Mouse (Mus musculus): ENCODE results near the gene Crebzf.

Gene Crebzf

GRCm38 (mm10) chr7:90442518-90443080 is at the start of gene Crebzf:
Gene Crebzf, plus strand, starts transcription at chr7:90442729.
- DNase-seq = peak; percentile 98 to 99

GRCm38 (mm10) chr7:90395073-90395472 is 47.5 kb upstream of the Crebzf start:
- no peak for DNase-seq

- no peak for DNase-seq
Observed at GRCm38 (mm10) chr7:90395928-90396327, 46.6 kb upstream of the Crebzf start.

- DNase-seq = peak; percentile 53 to 83
Observed at GRCm38 (mm10) chr7:90409934-90410333, 32.6 kb upstream of the Crebzf start.

- DNase-seq = peak; percentile 86 to 92
Observed at GRCm38 (mm10) chr7:90426020-90427001, 16.2 kb upstream of the Crebzf start, which contains the start of gene Ccdc89. Gene Ccdc89, plus strand, starts transcription at chr7:90426577.

DNA sequence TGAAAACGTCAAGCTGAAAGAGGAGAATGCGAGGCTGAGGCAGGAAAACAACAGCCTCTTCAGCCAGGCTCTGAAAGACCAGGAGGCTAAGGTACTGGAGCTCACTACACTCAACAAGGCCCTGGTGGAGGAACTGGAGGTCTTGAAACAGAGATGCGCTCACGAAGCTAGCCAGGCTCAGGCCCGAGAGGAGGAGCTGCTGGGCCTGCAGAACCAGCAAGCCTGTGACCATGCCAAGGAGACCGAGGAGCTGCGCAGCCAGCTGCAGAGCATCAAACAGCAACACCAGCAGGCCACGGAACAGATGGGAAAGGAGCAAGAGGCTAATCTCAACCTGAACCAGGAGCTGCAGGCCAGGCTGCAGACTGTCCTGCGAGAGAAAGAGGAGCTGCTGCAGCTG is 15.5 kb upstream of the Crebzf start:
- no peak for DNase-seq

DNA sequence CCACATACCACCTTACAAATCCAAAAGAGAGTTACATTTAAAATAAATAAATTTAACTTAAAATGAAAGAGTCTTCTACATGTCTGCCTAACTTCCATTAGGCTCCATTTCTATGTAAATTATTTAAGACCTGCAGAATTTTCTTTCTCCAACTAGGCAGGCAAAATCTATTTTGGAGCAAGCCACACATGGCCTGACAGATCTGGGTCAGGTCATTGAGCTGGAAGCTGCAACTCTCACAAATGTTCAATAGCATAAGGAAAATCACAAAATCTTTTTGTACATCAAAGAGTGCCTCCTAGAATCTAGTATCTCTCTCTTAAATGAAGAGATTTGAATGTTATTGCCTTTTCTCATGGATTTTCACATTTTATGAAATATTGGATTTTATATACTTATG is 10.3 kb upstream of the Crebzf start:
- no peak for DNase-seq

DNA sequence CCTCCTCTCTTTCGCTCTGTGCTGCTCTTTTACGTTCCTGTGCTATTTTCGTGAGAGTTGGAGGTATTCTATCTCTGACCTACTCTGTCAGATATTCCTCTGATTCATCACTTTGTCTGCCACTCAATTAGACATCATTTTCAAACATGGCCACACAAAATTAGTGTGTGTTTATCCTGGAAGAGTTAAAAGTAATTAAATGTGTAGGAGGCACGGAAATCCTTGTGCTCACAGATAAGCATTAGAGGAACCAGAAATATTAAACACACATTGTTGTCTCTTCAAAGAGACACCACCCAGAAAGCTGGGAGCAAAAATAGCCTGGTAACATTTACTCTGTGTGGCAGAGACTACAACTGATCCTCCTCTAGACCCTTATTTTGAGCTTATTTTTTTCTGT is 2.5 kb upstream of the Crebzf start:
- no peak for DNase-seq

- no peak for DNase-seq
Observed at GRCm38 (mm10) chr7:90442070-90442469, 459 bp upstream of the Crebzf start.

GRCm38 (mm10) chr7:90443101-90444091 is 867 bp downstream of the Crebzf start:
- DNase-seq = peak; percentile 68 to 82

GRCm38 (mm10) chr7:90444206-90444605 is 1.7 kb downstream of the Crebzf start:
- peak in 1 of 2 experiments; percentile 33 for DNase-seq

DNA sequence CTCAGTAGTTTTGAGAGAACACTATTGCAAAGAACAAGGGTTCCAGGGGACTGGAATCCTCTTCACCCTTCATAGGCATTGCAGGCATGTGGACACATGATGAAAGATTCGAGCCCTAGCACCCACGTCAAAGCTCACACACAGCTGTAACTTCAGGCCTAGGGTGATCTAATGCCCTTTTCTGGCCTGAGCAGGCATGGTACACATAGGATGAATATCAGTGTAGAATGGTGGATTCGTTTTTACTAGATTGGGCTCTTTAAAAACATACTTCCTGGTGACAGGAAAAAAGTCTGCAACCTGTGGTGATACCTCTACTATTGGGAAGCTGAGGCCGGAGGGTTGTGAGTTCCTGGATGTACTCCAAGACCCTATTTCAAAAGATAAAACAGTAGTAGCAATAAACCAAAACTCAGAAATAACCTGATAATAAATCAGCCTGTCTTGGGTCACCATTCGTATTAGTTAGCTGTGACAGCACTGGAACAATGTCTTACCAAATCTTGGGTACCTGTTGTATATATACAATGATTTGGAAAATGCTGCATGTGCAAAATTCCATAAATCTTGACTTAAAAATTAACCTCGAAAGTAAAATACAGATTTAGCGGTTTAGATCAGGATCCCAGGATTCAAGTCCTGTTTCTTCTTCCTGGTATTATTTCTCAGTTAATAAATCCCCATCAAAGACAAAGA is 13.8 kb downstream of the Crebzf start:
- no peak for DNase-seq

DNA sequence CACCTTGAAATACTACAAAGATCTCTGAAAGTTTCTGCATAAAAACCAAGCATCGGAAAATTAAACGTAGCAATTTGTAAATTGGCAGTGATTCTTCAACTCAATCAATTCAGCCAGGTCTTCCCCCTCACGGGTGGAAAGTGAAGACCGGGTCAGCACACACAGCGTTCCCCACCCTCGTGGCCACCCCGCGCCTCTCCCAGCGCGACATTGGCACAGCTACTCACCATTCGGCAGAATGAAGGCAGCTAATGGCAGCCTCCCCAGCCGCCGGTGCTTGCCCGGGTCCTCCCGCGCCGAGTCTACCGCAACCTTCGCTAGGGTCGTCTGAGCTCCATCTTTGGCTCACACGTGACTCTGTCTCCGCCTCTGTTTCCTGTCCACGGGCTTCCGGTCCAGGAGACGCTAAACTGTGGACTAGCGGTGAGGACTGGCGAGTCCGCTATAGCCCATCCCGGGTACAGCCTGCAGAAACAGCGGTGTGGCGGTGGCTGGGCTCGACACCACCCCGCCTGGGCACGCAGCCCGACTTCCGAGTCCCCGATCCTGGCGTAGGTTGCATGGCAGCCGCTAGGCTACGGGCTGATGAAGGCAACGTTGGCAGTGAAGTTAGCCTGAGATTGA is 14.4 kb downstream of the Crebzf start, which contains the start of gene Tmem126a:
Tmem126a (minus strand) TSS at position 385 of the 624 bp plus-strand sequence.
- DNase-seq = peak; percentile 92 to 94

GRCm38 (mm10) chr7:90457517-90457916 is 15.0 kb downstream of the Crebzf start:
- peak; percentile 12 to 32 for DNase-seq

DNA sequence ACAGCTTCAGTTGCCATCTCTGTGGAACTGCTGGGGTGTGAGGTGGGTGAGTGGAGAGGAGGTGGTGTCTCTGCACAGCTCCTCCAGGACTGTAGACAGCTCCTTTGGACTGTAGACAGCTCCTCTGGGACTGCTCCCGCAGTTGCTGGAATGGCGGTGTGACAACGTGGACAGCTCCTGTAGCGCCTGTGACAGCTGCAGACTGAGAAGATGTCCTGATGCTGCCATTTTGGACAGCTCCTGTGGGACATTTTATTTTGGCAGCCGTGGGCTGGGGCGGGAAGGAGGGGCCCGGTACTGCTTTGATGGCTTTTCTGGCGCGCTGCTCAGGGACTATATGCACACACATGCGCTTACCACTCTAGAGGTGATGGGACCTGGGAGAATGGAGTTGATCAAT is 17.8 kb downstream of the Crebzf start:
- DNase-seq = peak in 1 of 2 experiments; percentile 14

DNA sequence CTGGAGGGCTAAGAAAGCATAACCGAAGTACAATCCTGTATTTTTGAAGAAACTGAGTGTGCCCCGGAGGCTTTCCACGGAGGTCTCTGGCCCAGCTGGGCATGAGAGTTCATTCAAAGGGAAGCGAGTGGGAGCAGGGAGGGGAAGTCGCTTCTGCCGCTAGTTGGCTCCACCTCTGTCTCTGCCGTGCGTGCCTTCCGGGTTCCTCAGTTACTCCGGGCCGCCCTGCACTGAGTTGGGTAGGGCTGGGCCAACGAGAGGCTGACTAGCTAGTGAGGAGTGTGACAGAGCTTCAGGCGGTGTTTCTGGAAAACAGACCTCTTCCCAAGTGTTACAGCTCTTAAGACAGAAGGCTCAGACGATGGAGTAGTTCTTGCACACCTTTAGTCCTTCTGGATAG is 18.4 kb downstream of the Crebzf start:
- peak; percentile 33 to 68 for DNase-seq

DNA sequence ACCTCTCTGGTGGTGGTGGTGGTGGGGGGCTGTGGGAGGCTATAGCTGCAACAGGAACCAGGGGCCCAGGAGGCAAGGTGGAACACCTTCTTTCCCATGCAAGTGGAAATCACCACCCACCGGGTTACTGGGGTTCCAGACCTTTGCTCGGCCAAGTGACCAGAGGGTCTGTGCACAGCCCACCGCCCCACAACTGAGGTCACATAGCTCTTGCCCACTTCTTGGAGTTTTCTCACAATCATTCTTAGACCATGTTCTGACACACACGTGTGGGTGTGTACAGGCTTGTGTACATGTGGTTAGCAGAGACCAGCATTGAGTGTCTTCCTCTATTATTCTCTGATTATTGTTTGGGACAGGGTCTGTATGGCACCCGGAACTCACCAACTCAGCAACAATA is 18.9 kb downstream of the Crebzf start:
- no peak for DNase-seq

- no peak for DNase-seq
Observed at GRCm38 (mm10) chr7:90473511-90473910, 31.0 kb downstream of the Crebzf start.

DNA sequence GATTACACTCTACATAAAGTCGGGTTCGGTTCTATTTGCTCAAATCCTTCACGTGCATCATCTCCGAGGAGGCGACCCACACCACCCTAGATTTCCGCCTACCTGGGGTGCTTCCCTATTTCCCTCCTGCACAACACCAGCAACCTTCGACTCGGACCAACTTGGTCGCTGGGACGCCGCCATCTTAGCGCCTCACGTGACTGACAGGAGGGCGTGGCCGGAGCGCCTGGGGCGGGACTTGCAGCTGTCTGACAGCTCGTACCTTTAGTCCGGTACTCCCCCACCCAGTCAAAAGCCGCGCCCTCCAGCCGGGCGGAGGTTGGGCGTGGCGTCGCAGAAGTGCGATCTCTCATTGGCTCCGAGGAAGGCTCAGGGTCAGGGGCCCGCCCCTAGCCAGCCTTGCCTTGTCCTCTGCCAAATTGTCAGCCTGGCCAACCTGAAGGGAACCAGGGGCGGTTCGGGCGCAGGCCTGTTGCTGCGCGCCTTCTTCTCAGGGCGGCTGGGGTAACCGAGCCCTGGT is 33.3 kb downstream of the Crebzf start, which contains the start of gene Tmem126b:
Tmem126b (minus strand) TSS at position 209 of the 520 bp plus-strand sequence.
- peak; percentile 99 for DNase-seq

DNA sequence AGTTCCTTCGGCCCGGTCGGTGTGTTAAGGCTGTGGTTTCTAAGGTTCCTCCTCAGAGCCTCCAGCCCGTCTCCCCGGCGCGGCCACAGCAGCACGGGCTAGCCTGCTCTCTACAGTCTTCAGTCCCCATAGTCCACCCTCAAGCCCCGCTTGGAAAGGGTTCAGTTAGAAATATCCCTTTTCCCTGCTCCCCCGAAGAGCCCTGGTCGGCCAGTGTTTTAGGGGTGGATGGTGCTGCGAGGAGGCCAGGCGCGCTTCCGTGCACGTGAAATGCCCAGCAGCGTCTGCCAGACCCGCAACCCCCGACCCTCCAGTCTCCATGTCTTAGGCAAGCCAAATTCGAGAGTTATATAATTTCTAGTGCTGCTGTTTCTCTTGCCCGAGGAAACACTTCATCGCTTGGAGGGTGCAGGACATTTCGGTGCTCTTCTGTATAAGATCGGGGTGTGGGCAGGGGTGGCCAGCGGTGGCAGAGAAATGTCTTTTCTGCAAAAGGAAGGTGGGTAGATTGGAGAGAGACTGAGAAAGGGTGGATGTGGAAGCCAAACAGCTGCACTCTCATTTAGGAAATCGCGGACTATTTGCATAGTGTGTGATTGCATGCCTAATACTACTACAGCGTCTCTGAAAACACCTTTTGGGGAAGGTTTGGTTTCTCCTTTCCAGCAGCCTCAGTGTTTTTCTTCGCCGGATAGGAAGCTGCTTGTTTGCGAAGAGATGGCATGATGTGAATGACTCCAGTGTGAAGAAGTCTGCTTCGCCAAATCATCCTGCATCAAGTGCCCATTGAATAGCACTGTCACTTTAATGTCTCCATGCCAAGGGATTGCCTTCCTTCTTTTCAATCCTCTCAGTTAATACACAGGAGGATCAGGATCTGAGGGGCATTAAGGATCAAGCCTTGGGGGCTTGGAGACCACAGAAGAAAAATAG is 34.0 kb downstream of the Crebzf start, which contains the start of gene Dlg2:
Dlg2 (plus strand) TSS at position 360 of the 933 bp plus-strand sequence.
- peak; percentile 45 to 55 for DNase-seq
